Mouse (Mus musculus): Measurements from ENCODE around the gene Lrig1. TPM values are rescaled to one million over a fixed set of nuclear protein-coding genes. Genes with fewer than 3 reads are reported as not detected.
A peak's percentile ranks its signal among the peaks of the same experiment; 100 is the strongest.

The Lrig1 gene
- total and polyA plus RNA-seq, 2 experiments from 2014 or later: 10.7 to 53.3 TPM

GRCm38 (mm10) chr6:94658136-94658480, 41.9 kb downstream of the Lrig1 start:
- WGBS: 67% methylated on average over 6 of the region's 6 CpGs
- H3K4me2 ChIP-seq (ENCODE audit: low read depth): no peak overlapping the region
- H3K4me3 ChIP-seq (ENCODE audit: low read depth, low read length): no peak overlapping the region
- H3K27ac ChIP-seq (ENCODE audit: low read depth, low read length): no peak overlapping the region
- ATAC-seq (no peak), DNase-seq (no peak)
- no peaks in the 10 kb centered on the region for H3K9me3 ChIP-seq (ENCODE audit: low read length)
- TF ChIP-seq CTCF (IDR thresholded peaks at IDR 0.05; ENCODE audit: low read depth): no peak
- H3K27me3 ChIP-seq (ENCODE audit: insufficient read depth, low read length): no peaks in the 10 kb centered on the region
- 0 out of 2 replicates have a peak, but pooled peaks cover 9% of the 10 kb centered on the region for H3K4me1 ChIP-seq (ENCODE audit: insufficient read depth)
- H3K36me3 ChIP-seq (ENCODE audit: insufficient read depth): no peaks in the 10 kb centered on the region
- H3K9ac ChIP-seq: no peak overlapping the region

- ATAC-seq (no peak; the same call in 1 of the 2 replicates), DNase-seq (no peak)
- WGBS: 73% methylated on average over 12 of the region's 12 CpGs
- no peak overlapping the region for H3K27ac ChIP-seq (ENCODE audit: low read depth, low read length)
- H3K4me2 ChIP-seq (ENCODE audit: low read depth): no peak overlapping the region
- H3K36me3 ChIP-seq (ENCODE audit: insufficient read depth): no peaks in the 10 kb centered on the region
- 0 out of 2 replicates have a peak, but pooled peaks cover 9% of the 10 kb centered on the region for H3K4me1 ChIP-seq (ENCODE audit: insufficient read depth)
- H3K4me3 ChIP-seq (ENCODE audit: low read depth, low read length): no peak overlapping the region
- no peaks in the 10 kb centered on the region for H3K27me3 ChIP-seq (ENCODE audit: insufficient read depth, low read length)
- TF ChIP-seq CTCF (IDR thresholded peaks at IDR 0.05; ENCODE audit: low read depth): no peak
- no peaks in the 10 kb centered on the region for H3K9me3 ChIP-seq (ENCODE audit: low read length)
- H3K9ac ChIP-seq: no peak overlapping the region
Measured at GRCm38 (mm10) chr6:94657204-94658135, 42.5 kb downstream of the Lrig1 start.

DNA sequence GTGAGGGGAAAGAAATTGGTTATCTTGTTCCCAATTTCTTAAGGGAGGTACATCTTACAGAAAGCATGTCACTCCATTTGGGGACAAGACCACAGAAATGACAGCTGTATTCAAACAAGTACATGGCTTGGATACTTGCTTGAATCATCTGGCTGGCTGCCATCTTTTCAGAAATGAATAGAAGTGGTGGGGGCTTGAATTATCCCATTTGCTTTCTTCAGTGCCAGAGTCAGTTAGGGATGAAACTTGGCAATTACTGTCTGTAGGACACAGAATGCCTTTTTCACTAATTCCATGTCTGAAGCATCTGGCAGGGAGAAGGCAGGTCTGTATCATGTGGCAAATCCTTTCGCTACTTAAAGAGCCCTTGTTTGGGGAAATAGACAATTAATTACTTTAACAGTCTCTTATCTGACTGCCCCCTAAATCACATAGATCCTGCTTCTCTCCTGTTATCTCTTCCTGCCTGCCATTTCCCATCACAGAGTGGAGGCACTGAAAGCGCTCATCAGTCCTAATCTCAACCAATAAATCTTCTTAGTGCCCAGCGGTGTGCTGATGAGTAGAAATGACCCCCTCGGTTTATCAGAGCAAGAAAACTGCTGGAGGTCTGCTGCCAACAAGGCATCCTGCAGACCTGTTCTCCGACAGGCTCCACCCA, 44.0 kb downstream of the Lrig1 start:
- peak; percentile 74 for ATAC-seq
- no peak for TF ChIP-seq CTCF (IDR thresholded peaks at IDR 0.05; ENCODE audit: low read depth)
- Histone ChIP-seq H3K27ac (ENCODE audit: low read depth, low read length) (no peak overlapping the region), H3K27me3 (ENCODE audit: insufficient read depth, low read length) (no peaks in the 10 kb centered on the region), H3K4me1 (ENCODE audit: insufficient read depth) (0 out of 2 replicates have a peak, but pooled peaks cover 9% of the 10 kb centered on the region), H3K36me3 (ENCODE audit: insufficient read depth) (no peaks in the 10 kb centered on the region), H3K9me3 (ENCODE audit: low read length) (no peaks in the 10 kb centered on the region), H3K9ac (no peak overlapping the region), H3K4me2 (ENCODE audit: low read depth) (no peak overlapping the region), H3K4me3 (ENCODE audit: low read depth, low read length) (no peak overlapping the region)
- DNase-seq: peak; percentile 67
- WGBS: 37% methylated on average over 5 of the region's 5 CpGs

GRCm38 (mm10) chr6:94653388-94654316, 46.3 kb downstream of the Lrig1 start:
- H3K4me3 ChIP-seq (ENCODE audit: low read depth, low read length): no peak overlapping the region
- no peak overlapping the region for H3K9ac ChIP-seq
- no peaks in the 10 kb centered on the region for H3K36me3 ChIP-seq (ENCODE audit: insufficient read depth)
- WGBS: 65% methylated on average over 10 of the region's 10 CpGs
- H3K4me1 ChIP-seq (ENCODE audit: insufficient read depth): 0 out of 2 replicates have a peak, but pooled peaks cover 14% of the 10 kb centered on the region
- no peak overlapping the region for H3K4me2 ChIP-seq (ENCODE audit: low read depth)
- ATAC-seq: no peak
- H3K27ac ChIP-seq (ENCODE audit: low read depth, low read length): no peak overlapping the region
- H3K9me3 ChIP-seq (ENCODE audit: low read length): no peaks in the 10 kb centered on the region
- DNase-seq: no peak
- H3K27me3 ChIP-seq (ENCODE audit: insufficient read depth, low read length): no peaks in the 10 kb centered on the region
- TF ChIP-seq CTCF (IDR thresholded peaks at IDR 0.05; ENCODE audit: low read depth): no peak

- no peaks in the 10 kb centered on the region for H3K27me3 ChIP-seq (ENCODE audit: insufficient read depth, low read length)
- no peak for TF ChIP-seq CTCF (IDR thresholded peaks at IDR 0.05; ENCODE audit: low read depth)
- no peak overlapping the region for H3K4me3 ChIP-seq (ENCODE audit: low read depth, low read length)
- H3K4me2 ChIP-seq (ENCODE audit: low read depth): no peak overlapping the region
- no peaks in the 10 kb centered on the region for H3K36me3 ChIP-seq (ENCODE audit: insufficient read depth)
- ATAC-seq (no peak), DNase-seq (no peak)
- H3K4me1 ChIP-seq (ENCODE audit: insufficient read depth): peaks cover 20% of the 10 kb centered on the region; the same call in 1 of the 2 replicates
- no peak overlapping the region for H3K9ac ChIP-seq
- no peaks in the 10 kb centered on the region for H3K9me3 ChIP-seq (ENCODE audit: low read length)
- no peak overlapping the region for H3K27ac ChIP-seq (ENCODE audit: low read depth, low read length)
- 45% methylated on average over 6 of the region's 6 CpGs for WGBS
Measured at GRCm38 (mm10) chr6:94652659-94653213, 47.2 kb downstream of the Lrig1 start.

GRCm38 (mm10) chr6:94651541-94651940, 48.4 kb downstream of the Lrig1 start:
- DNase-seq (no peak), ATAC-seq (no peak)
- H3K4me1 ChIP-seq (ENCODE audit: insufficient read depth): peaks cover 20% of the 10 kb centered on the region; the same call in 1 of the 2 replicates
- no peak overlapping the region for H3K9ac ChIP-seq
- H3K4me3 ChIP-seq (ENCODE audit: low read depth, low read length): no peak overlapping the region
- no peak overlapping the region for H3K27ac ChIP-seq (ENCODE audit: low read depth, low read length)
- WGBS: 77% methylated on average over 17 of the region's 17 CpGs
- no peaks in the 10 kb centered on the region for H3K27me3 ChIP-seq (ENCODE audit: insufficient read depth, low read length)
- no peaks in the 10 kb centered on the region for H3K9me3 ChIP-seq (ENCODE audit: low read length)
- no peak overlapping the region for H3K4me2 ChIP-seq (ENCODE audit: low read depth)
- no peaks in the 10 kb centered on the region for H3K36me3 ChIP-seq (ENCODE audit: insufficient read depth)
- TF ChIP-seq CTCF (IDR thresholded peaks at IDR 0.05; ENCODE audit: low read depth): no peak

Measured in forebrain, postnatal 0 days (tissue).